Mouse (Mus musculus) liver, postnatal 0 days (tissue): ENCODE data around the gene Vav2. TPM values are rescaled to one million over a fixed set of nuclear protein-coding genes. Genes with fewer than 3 reads are reported as not detected.
A peak's percentile ranks its signal among the peaks of the same experiment; 100 is the strongest.

Experiments used
- ATAC-seq: fragments of 200-750 bp; cut with Nextera tagmentation; 2 replicates; pipeline ENCODE4 v1.8.0; 2017; ENCODE audit warnings: mild to moderate bottlenecking, moderate library complexity
- DNase-seq: peaks from one replicate; pipeline ENCODE4 v3.0.0-alpha.2; 2016
- H3K27ac ChIP-seq: fragments of 300-500 bp; sonication (generic); 2 replicates; pipeline ENCODE4 v1.5.1; 2014; ENCODE audit warnings: antibody characterized with exemption, moderate library complexity, mild to moderate bottlenecking, low read depth
- H3K27me3 ChIP-seq: fragments of 300-500 bp; sonication (generic); 2 replicates; pipeline ENCODE4 v1.6.1; 2014; ENCODE audit warnings: low read length, control low read depth, mixed read lengths; ENCODE audit not compliant: insufficient read depth
- H3K36me3 ChIP-seq: fragments of 300-500 bp; sonication (generic); replicated peaks from 2 replicates; pipeline ENCODE4 v1.6.1; 2014; ENCODE audit warnings: mild to moderate bottlenecking, control low read depth, low read length, moderate library complexity, mixed read lengths; ENCODE audit not compliant: insufficient read depth
- H3K4me1 ChIP-seq: fragments of 300-500 bp; sonication (generic); 2 replicates; pipeline ENCODE4 v1.6.1; 2014; ENCODE audit warnings: antibody characterized with exemption, mild to moderate bottlenecking, control low read depth; ENCODE audit not compliant: insufficient read depth
- H3K4me2 ChIP-seq: fragments of 300-500 bp; sonication (generic); 2 replicates; pipeline ENCODE4 v1.6.1; 2014; ENCODE audit warnings: low read depth, mild to moderate bottlenecking, low read length, moderate library complexity, mixed read lengths
- H3K4me3 ChIP-seq: fragments of 300-500 bp; sonication (generic); 2 replicates; pipeline ENCODE4 v1.5.1; 2014; ENCODE audit warnings: low read depth, low read length
- H3K9ac ChIP-seq: fragments of 300-500 bp; sonication (generic); replicated peaks from 2 replicates; pipeline ENCODE4 v1.6.1; 2014; ENCODE audit warnings: mild to moderate bottlenecking, moderate library complexity
- H3K9me3 ChIP-seq: fragments of 300-500 bp; sonication (generic); 2 replicates; pipeline ENCODE4 v1.6.1; 2016; ENCODE audit warnings: mild to moderate bottlenecking, control low read depth, low read length, mixed read lengths
- CTCF ChIP-seq: sonication (generic); IDR thresholded peaks from 2 replicates; pipeline ENCODE4 v1.5.1; 2016; ENCODE audit warnings: antibody characterized with exemption, low read depth
- EP300 ChIP-seq: IDR thresholded peaks from 2 replicates; pipeline ENCODE4 v1.6.1; 2016; ENCODE audit warnings: antibody characterized with exemption, low read depth, mild to moderate bottlenecking
- WGBS: fragments of 180-500 bp; shearing (Covaris S2); extraction: QIAGEN DNeasy Blood & Tissue Kit; methylation state at CpG from one replicate; pipeline ENCODE4 v1.1.7; 2014; ENCODE audit not compliant: insufficient replicate concordance; 5-methylcytosine and 5-hydroxymethylcytosine counted together
- polyA plus RNA-seq: library from polyadenylated mRNA; unstranded; fragments of >200 nt; fragmentation: Nextera tagmentation; extraction: Ambion mirVana; gene quantifications from 2 replicates; pipeline ENCODE4 v1.2.1, GENCODE M21; 2015

Gene Vav2
- polyA plus RNA-seq, 1 experiment from 2014 or later: 6.3 TPM

DNA sequence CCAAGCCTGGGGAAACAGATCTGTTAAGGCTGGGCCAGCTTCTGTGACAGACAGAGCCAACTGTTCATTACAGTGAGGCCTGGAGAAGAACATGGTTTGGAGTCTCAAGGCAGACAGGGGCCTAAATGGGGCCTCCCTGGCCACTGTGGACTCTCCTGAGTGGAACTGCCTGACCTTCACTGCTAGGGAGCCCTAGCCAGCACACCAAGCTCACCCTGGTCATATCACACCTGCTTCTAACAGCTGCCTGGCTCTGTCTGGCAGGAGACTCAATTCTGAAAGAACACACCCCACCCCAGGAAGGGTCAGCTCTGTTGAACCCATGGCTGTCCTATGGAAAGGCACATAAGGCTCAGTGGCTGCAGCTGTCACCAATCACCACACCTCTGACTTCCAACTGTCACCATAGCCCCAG lies 44.3 kb upstream of the Vav2 start:
- Histone ChIP-seq H3K27ac (peak overlapping the region; percentile 72; the same call in 1 of the 2 replicates), H3K9me3 (no peaks in the 10 kb centered on the region), H3K36me3 (peaks cover 15% of the 10 kb centered on the region), H3K4me2 (peak overlapping the region; percentile 54; the same call in 1 of the 2 replicates), H3K4me1 (peaks cover 66% of the 10 kb centered on the region), H3K9ac (no peak overlapping the region; the same call in 1 of the 2 replicates), H3K27me3 (no peaks in the 10 kb centered on the region), H3K4me3 (no peak overlapping the region)
- ATAC-seq: no peak
- TF ChIP-seq CTCF (no peak), EP300 (no peak)
- DNase-seq: no peak

- no peak for DNase-seq
- Histone ChIP-seq H3K4me3 (no peak overlapping the region), H3K9ac (no peak overlapping the region; the same call in 1 of the 2 replicates), H3K4me2 (peak overlapping the region; percentile 54), H3K27me3 (no peaks in the 10 kb centered on the region), H3K4me1 (peaks cover 64% of the 10 kb centered on the region), H3K27ac (peak overlapping the region; percentile 72), H3K9me3 (no peaks in the 10 kb centered on the region), H3K36me3 (peaks cover 19% of the 10 kb centered on the region)
- no peak for ATAC-seq
- TF ChIP-seq CTCF: no peak
- no peak; the same call in 1 of the 2 replicates for TF ChIP-seq EP300
- WGBS: 50% methylated on average over 2 of the region's 2 CpGs
Measured at GRCm38 (mm10) chr2:27470535-27470934, 43.7 kb upstream of the Vav2 start.

DNA sequence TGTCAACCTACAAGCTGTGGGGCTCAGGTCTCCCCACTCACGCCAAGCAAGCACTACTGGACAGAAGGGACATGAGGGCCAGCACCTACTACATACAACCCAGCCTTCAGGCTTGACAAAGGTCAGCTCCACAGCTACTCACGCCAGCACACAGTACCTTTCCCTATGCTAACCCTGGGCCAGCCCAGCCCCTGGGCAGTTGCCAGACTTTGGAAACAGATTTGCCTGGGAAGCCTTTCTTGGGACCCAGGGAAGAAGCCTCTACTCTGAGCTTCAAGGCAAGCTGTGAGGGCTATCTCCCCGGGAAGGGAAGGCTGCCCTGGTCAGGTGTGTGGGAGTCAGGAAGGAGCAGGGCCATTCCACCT lies 43.1 kb upstream of the Vav2 start:
- Histone ChIP-seq H3K4me2 (peak overlapping the region; percentile 54), H3K27me3 (no peaks in the 10 kb centered on the region), H3K27ac (peak overlapping the region; percentile 72), H3K36me3 (peaks cover 21% of the 10 kb centered on the region), H3K4me1 (peaks cover 64% of the 10 kb centered on the region), H3K9me3 (no peaks in the 10 kb centered on the region), H3K4me3 (no peak overlapping the region), H3K9ac (peak overlapping the region; percentile 48)
- DNase-seq (peak; percentile 42), ATAC-seq (0 out of 2 replicates have a peak, but pooled peaks have one; percentile 18)
- WGBS: 41% methylated on average over 3 of the region's 3 CpGs
- TF ChIP-seq CTCF: no peak
- no peak for TF ChIP-seq EP300

GRCm38 (mm10) chr2:27469292-27469990 lies 42.6 kb upstream of the Vav2 start:
- H3K4me1 ChIP-seq: peaks cover 64% of the 10 kb centered on the region
- no peak for DNase-seq
- H3K27ac ChIP-seq: peak overlapping the region; percentile 72
- H3K27me3 ChIP-seq: no peaks in the 10 kb centered on the region
- H3K36me3 ChIP-seq: peaks cover 21% of the 10 kb centered on the region
- peak overlapping the region; percentile 48; the same call in 1 of the 2 replicates for H3K9ac ChIP-seq
- 49% methylated on average over 4 of the region's 4 CpGs for WGBS
- ATAC-seq: no peak
- peak overlapping the region; percentile 54 for H3K4me2 ChIP-seq
- TF ChIP-seq CTCF: no peak
- TF ChIP-seq EP300: no peak
- H3K9me3 ChIP-seq: no peaks in the 10 kb centered on the region
- no peak overlapping the region for H3K4me3 ChIP-seq

- TF ChIP-seq EP300 (no peak), CTCF (no peak)
- H3K27me3 ChIP-seq: no peaks in the 10 kb centered on the region
- H3K27ac ChIP-seq: no peak overlapping the region
- H3K9ac ChIP-seq: no peak overlapping the region
- H3K4me1 ChIP-seq: peaks cover 8% of the 10 kb centered on the region
- H3K9me3 ChIP-seq: no peaks in the 10 kb centered on the region
- 81% methylated on average over 4 of the region's 4 CpGs for WGBS
- H3K4me2 ChIP-seq: no peak overlapping the region
- ATAC-seq (no peak), DNase-seq (no peak)
- H3K36me3 ChIP-seq: peaks cover 69% of the 10 kb centered on the region
- no peak overlapping the region for H3K4me3 ChIP-seq
Measured at GRCm38 (mm10) chr2:27462901-27463300, 36.1 kb upstream of the Vav2 start.

GRCm38 (mm10) chr2:27461881-27462660 lies 35.2 kb upstream of the Vav2 start:
- Histone ChIP-seq H3K36me3 (peaks cover 72% of the 10 kb centered on the region), H3K9ac (no peak overlapping the region), H3K9me3 (no peaks in the 10 kb centered on the region), H3K4me3 (no peak overlapping the region), H3K4me2 (0 out of 2 replicates have a peak overlapping the region, but pooled peaks have one; percentile 13), H3K27ac (no peak overlapping the region), H3K27me3 (no peaks in the 10 kb centered on the region), H3K4me1 (peaks cover 4% of the 10 kb centered on the region)
- TF ChIP-seq CTCF (no peak), EP300 (no peak)
- DNase-seq (no peak), ATAC-seq (peak; percentile 62; the same call in 1 of the 2 replicates)
- WGBS: 55% methylated on average over 4 of the region's 4 CpGs
